Mouse (Mus musculus): ENCODE measurements at regions not wholly inside any gene's neighbourhood (a gene's known extent, or its start where the extent isn't known, plus 50 kb on each side); places are given as distances from the start of the nearest gene placed in this dataset.

DNA sequence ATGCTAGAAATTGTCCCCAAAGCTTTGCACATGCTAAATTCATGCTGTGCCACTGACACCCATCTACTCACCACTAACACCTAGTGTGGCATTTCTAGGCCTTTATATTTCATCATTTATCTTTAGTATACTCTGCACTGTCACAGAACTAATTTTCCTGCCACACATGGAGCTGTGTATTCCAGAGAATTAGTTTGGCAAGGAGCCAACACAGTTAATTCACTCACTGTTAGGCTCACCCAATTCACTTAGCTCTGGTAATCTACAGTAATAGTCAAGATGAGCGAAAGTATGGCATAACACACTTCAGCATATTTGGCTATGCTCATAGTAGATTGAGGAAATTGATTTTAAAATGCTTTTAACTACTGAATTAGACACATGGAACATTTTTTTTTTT lies 532.0 kb downstream of the Ptprc start:
- in situ Hi-C loops (cut with MboI, MseI), result no loop called here

DNA sequence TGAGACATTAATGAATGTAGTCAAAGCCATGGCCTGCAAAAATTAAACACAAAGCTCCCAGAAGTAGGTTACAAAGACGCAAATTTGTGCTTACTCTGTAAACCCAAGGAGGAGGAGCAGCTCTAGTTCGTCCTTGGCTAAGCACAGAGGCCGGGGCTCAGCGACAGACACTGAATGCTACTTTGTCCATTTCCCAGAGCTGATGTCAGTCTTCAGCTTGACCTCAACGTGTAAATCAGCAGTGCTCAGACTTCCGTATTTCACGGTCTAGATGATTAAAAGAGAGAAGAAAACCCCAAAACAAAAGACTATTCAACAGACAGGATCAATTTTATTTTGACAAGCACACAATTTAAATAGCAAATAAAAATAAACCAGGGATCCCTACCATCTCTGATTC lies 534.7 kb downstream of the Ptprc start:
- in situ Hi-C loops (cut with MboI, MseI), result no loop called here

DNA sequence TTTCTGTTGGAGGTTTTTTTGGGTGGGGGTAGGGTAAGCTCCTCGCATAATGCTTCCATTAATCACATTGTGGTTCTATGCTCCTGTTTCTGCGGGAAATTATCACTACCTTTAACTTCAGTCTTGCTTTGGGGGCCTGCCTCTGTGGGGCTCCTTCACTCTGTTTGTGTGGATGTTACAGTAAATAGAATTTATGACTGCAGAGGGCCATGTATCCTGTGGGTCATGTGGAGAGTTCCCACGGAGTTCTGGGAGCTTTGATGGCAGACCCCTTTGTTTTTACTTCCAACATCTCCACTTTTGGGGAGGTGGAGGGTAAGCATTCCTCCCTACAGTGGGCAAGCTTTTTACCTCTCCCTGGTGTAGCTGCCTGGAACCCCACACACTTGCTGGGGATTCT lies 538.6 kb downstream of the Ptprc start:
- in situ Hi-C loops (cut with MboI, MseI), result no loop called here

DNA sequence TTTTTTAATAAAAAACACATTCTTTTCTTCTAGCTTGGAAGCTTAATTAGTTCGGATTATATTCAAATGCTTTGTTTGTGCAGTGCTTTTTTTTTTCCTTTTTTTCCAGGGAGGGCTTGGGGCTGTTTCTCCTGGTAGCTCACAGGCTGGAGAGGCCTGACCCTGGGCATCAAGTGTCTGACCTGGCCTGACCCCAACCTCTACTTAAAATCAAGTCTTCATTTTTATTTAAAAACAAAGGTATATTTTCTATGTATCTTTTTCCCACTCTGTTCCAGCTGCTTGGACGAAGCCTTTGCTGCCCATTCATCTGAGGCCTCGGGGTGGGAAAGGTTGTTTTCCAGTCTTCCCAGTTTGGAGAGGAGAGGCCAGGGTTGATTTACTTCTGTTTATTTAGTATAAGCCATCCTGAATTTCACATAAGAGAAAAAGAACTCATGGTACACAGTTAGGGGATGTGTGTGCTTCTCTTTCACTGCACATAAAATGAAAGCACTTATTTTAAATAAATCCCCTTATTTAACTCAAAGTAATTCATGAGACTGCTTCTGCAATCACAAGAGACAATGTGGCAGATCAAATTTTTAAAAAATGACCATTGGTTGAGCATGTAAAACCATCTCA lies 539.1 kb downstream of the Ptprc start:
- in situ Hi-C loops (cut with MboI, MseI), result no loop called here

DNA sequence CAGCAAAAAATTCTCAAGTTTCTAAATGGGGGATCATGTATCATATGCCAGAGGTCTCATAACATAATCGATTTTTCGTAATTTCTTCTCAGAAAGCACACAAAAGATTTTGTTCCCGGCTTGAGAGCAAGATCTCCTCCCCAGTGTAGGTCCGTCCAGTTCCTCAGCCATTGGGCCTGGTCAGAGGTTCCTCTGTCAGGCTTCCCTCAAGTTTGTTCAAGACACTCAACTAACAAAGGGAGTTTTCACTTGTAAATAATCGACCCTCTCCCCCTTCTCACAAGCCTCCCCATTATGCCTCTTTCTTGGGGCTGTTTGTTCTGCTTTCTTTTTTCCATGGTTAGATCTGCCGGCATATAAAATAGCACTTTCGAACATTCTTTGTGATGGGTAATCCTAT lies 539.7 kb downstream of the Ptprc start:
- in situ Hi-C loops (cut with MboI, MseI), result no loop called here

DNA sequence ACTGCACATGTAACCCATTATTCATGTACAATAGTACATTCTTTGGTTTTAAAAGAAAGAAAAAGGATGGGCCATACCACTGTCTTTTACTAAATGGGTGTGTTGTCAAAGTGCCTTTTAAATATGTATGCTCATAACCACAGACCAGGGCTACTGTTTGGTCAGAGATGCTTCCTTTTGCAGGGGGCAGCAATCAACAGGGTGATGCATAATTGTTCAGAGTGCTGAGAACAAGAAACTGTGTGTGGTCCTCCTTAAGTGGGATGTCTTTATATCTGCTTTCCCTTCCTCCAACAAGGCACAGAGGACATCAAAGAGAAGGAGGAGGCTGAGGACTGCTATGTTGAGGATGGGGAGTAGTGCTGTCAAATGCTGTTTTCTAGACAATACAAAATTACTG lies 544.0 kb downstream of the Ptprc start:
- in situ Hi-C loops (cut with MboI, MseI), result no loop called here

DNA sequence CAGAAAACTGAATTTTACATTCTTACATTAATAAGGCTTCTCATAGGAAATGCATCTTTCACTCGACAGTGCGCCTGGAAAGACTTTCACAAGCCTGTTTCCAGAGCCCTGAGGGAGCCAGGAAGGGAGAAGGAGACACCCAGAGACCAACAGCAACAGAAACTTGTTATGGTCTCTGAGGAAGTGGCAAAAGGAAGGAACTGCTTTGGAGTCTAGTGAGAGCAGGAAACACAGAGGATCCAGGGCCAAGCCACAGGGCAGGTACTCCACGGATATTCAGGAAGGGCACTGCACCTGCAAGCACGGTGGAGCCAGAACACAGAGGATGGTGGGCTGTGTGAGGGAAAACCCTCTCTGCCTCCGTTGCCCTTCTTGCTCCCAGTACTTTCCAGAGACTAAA lies 554.8 kb downstream of the Ptprc start:
- in situ Hi-C loops (cut with MboI, MseI), result no loop called here

DNA sequence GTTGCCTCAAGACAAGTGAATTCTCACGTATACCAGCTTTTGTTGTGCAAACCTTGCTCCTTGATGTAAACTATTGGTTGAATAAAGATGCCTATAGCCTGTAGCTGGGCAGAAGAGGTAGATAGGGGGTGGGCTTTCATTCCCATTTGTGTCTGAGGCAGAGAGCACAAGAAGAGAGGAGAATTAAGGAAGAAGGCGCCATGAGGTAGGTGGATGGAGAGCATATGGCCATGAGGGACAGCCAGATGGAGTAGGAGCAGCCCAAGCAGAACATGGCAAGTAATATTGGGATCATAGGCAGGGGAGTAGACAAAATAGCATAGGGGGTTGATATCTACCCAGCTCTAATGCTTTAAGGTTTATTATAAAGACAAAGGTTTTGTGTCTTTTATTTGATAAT lies 557.3 kb downstream of the Ptprc start:
- in situ Hi-C loops (cut with MboI, MseI), result no loop called here

DNA sequence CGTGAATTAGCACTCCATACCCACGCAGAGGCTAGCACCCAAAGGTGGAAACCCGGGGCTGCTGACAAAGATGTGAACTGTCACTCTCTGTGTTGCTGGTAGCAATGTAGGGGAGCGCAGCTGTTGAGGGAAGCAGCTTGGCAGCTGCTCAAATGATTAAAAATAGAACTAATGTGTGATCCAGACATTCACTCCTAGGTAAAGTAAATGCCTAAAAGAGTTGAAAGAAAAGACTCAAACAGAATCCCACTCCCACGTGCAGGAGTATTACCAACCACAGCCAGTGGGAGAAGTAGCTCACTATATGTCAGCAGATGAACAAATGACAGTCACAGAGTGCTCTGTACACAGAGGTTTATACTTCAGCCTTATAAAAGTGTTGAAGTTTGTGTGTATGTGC lies 558.0 kb downstream of the Ptprc start:
- in situ Hi-C loops (cut with MboI, MseI), result no loop called here

DNA sequence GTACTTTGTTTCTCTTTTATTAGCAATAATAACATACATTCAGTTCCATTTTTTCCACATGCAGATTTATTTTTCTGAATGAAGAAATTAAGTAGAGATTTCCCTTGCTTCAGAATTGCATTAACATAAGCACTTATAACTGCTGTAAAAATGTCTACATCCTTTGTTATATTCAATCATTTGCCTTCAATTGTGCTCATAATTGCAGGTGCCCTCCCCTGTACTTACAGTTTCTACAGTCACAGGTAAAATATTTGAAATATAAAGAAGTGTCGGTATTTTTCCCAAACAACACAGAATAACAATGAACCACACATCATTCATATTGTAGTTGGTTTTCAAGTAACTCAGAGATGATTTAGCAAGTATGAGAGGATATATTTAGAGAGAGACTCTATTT lies 568.8 kb downstream of the Ptprc start:
- in situ Hi-C loops (cut with MboI, MseI), result no loop called here

DNA sequence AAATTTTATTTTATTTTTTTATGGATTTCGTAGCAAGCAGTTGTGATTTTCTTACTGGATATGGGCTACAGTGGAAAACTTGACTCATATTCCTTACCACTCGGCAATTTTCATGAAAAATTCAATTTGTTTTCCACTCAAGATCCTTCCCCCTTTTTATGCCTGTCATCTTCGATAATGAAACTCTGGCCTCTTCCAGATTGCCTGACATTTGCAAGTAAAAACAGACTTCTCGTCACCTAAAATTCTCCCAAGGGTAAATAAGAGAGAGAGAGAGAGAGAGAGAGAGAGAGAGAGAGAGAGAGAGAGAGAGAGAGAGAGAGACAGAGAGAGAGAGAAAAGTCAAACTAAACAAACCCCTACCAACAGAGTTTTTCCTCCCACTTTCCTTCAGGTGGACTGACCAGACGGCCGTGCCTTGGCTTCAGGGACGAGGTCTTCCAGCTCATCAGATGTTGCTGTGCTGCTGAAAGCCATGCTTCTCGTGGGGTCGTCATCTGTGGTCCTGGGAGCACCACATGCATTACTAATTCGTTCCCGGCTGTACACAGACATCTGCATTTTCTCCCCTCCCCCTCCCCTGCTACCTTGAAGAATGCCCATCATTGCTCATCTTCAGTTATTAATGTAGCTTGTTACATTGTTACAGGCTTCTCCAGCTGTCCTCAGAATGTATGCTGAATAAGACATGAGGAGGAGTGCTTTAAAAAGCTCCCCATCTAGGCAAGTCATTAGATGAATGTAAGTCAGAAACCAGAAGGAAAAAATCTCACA lies 569.4 kb downstream of the Ptprc start:
- in situ Hi-C loops (cut with MboI, MseI), result no loop called here

DNA sequence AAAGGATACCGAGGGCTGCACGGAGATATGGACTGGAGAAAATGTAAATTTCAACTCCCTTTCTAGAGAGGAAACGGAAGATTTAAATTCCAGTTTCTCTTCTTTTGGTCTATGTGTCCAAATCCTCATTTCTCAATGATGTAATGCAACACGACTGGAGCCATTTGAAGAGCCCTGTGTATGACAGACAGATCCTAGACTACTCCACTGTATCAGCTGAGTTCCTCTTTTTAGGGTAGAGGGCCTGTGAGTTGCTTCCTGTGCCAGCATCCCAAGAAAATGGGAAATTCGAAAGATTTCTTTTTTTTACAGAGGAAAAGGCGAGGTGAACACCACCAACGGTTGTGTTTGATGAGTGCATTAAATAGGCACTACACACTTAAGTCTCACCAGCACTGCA lies 581.8 kb downstream of the Ptprc start:
- in situ Hi-C loops (cut with MboI, MseI), result no loop called here

DNA sequence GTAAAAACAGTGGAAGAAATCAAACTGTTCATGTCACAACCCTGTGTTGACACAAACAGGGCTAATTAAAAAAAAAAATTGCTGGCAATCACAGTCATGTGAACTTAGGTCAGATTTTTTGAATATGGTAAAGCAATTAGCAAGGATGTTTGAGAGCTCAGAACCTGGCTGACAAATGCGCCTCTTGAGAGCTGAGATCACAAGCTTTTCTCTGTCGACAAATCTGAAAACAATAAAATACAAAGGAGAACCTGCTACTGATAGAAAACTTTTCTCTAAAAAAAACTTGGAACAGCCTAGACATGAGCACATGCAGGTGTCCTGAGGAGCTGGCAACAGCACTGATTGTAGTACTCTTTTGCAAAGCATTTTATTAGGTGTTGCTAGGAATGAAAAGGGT lies 583.6 kb downstream of the Ptprc start:
- in situ Hi-C loops (cut with MboI, MseI), result no loop called here

DNA sequence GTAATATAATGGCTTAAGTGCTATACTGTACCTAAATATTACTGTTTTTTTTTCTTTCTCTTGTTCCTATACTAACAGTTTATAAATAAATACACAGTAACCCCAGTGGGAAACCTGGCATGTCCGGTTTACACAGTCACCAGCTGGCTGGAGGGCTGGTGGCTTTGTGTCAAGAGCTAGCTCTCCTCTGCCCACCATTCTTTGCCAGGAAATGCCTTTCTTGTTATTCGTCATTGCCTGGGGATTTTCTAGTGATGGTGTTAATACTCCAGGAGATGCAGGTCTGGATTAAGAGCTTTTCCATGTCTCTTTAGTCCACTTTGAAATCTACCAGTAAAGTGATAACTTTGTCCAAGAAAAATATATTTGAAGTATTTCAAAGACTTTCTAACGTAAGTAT lies 584.2 kb downstream of the Ptprc start:
- in situ Hi-C loops (cut with MboI, MseI), result no loop called here

DNA sequence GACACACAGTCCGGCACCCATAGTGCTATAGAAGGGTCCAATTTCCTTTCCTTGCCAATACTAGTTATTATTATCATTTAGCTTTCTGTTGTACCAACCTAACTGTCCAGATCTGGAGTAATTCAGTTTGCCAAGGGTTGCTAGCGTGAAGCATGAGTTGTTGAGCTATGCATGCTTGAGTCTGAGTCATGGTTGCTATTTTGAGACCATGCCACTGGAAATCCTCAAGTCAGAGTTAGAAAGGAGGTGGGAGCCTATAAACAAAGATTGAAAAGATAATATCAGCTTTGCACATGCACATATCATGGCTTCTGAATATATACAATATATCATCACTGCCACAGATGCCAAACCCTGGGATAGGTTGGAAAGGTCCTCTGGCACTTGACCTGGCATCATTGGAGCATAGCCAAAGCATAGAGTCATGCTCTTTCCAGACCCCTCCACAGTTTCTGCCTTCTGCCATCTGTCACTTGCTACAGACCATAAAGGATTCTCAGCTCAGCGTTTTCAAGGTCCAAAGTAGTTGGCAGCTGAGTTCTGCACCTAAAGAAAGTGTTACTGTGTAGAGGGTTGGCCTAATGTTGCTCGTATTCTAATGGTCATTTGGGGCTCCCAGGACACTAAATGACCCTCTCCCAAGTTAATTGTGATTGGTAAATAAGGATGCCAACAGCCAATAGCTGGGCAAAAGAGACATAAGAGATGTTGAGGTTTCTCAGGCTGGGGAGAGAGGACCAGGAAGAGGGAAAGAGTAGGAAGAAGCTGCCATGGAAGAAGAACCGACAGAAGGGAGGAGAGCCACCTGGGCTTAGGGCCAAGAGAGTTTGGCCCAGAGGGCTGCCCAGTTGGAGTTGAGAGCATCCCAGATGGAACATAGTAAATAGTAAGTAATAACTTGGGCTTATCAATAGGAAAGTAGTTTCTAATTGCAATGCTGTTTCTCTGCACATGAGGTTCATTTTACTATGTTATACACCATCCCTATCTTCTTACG lies 586.9 kb downstream of the Ptprc start:
- in situ Hi-C loops (cut with MboI, MseI), result no loop called here

DNA sequence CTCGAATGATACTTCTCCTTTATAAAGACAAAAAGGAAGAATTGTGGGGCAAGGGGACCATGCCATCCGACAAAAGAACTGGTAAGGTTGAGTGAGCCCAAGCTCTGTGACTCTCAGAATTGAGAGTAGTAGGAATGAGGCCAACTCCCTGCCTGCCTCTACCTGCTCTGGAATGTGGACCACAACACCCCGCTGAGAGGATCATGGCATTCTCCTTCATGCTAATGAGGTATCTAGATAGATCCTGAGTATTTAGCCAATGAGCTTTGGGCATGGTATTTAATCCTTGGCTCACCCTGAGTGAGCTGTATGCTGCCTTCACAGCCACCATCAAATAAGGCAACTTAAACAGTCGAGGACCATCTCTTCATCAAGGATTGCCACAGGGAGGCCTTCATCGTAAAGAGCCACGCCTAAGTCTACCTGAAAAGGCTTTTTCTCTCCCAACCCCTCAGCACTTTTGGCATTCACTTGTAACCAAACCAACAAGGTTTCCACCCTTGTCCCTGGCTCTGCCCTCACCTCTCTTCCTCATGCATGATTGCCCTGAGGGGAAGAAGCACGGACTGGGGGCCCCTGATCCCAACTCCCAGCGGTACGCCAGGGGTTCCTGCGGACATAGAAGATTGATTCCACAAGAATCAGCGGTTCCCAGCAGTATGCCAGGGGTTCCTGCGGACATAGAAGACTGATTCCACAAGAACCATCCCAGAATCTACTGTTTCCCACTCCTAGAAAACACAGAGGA lies 587.9 kb downstream of the Ptprc start:
- in situ Hi-C loops (cut with MboI, MseI), result no loop called here

DNA sequence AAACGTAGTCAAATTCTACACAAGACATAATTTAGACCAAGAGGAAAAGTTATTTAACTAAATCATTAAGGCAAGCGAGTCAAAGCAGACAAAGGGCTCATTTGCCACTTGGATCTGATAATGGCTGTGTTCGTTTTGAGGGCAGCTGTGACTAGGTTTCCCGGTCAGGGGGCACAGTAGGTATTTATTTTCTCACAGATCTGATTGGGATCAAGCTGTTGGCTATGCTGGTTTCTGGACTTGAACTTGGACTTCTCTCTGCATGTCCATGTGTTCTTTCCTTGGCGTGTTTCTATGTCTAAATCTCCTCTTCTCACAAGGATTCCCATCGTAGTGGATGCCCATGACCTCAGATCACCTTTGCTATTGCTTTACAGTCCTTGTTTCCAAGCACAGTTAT lies 590.8 kb downstream of the Ptprc start:
- in situ Hi-C loops (cut with MboI, MseI), result no loop called here

DNA sequence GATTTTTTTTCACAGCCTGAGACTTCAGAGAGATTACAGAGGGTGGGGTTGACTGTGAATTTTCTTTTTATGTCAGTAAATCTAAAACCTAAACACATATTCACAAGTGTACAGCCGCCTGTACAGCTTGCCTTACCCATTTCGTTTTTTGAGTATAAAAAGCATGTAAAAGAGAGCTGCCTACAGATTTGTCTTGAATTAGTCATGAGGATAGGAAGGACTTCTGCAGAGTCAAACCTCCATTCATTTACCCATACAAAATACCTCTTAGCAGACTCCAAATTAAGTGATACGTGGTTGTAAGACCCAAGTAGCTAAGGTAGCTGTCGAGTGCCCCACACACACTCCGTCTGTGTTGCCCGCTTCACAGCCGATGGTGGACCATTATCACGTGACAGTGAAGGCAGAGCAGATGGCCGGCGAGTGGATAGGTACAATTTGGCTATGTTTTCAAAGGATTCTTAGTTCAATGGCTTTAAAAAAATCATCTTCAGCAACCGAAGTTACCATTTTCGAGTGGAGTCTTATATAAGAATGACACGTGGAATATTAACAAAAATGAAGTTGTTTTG lies 591.3 kb downstream of the Ptprc start:
- in situ Hi-C loops (cut with MboI, MseI), result no loop called here

DNA sequence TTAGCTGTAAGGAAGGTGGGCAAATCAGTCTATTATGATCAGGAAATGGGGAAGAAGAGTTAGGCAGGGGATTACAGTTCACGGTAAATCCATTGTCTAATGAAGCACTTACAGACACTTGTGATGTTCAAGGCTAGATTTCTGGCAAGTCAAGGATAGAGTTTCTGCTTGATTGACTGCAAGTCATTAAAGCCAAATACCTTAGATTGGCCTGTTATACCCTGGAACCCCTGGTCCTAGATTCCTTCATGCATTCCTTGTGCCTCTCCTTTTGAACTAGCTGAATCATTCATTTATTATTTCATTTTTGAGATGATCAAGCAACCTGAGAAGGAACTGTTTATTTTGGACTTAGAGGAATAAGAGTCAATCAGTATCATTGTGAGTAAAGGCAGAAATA lies 597.9 kb downstream of the Ptprc start:
- in situ Hi-C loops (cut with MboI, MseI), result no loop called here

DNA sequence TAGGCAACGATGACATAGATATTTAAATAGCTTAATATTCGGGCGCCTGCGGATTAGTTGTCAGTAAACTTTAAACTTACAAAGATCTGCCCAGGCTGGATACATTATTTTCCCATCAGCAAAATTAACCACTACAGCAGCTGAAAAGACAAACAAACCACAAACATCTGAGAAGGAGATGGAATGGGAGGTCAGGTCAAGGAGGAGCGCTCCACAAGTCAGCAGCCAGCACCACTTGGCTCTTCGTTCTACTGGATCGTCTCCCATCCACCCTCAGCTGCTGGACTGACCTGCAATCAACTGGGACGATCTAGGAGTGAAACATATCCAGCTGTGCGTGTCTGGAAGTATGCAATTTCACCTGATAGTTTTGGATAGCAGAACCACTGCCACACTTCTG lies 599.3 kb downstream of the Ptprc start:
- in situ Hi-C loops (cut with MboI, MseI), result no loop called here

DNA sequence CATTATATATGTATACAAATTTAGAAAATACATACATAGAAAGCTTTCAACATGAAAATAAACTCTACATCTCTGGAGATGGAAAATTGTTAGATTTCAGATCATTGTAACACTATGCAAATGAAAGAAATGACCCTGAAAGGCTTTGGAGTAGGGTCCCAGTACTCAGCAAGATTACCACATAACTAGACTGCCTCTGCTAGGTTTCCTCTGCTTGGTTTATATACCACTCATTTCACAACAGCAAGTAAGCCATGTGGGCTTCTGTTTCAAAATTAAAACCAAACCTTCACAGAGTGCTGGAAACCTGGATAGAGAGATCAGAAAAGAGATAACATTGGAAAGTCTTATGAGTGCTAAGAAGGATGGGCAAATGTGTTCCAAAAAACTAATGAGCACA lies 600.1 kb downstream of the Ptprc start:
- in situ Hi-C loops (cut with MboI, MseI), result no loop called here
